15 mouse cellular contexts compared by ENCODE assay signal in genomic region chr9:41981306-41981705, GRCm38 (mm10).
"Had no signal": no experiment of that assay in that cellular context is flagged by ENCODE, and none has a peak within 500 bp of the region (broad histone marks: within the 10 kb centered on the region; RNA-seq: fewer than 3 reads in every experiment).

No protein-coding gene starts in this region.

- H3K27me3 ChIP-seq: limb, embryonic 12.5 days; liver, embryonic 13.5 days; lung, embryonic 15.5 days; megakaryocyte, embryonic 14.5 days; midbrain, embryonic 12.5 days; neural tube, embryonic 15.5 days had no signal

- H3K4me2 ChIP-seq: limb, embryonic 12.5 days; liver, embryonic 13.5 days; lung, embryonic 15.5 days; midbrain, embryonic 12.5 days; neural tube, embryonic 15.5 days had no signal

- ATAC-seq: liver, postnatal 0 days; midbrain, embryonic 16.5 days had no signal

- H3K36me3 ChIP-seq: liver, embryonic 13.5 days had no signal

- H3K4me1 ChIP-seq: liver, embryonic 13.5 days; lung, embryonic 15.5 days; megakaryocyte, embryonic 14.5 days; midbrain, embryonic 12.5 days had no signal

- H3K4me3 ChIP-seq: layer of hippocampus, adult 2 months; limb, embryonic 12.5 days; liver, embryonic 13.5 days; lung, embryonic 15.5 days; megakaryocyte, embryonic 14.5 days; midbrain, embryonic 12.5 days; neural tube, embryonic 15.5 days had no signal

- H3K9ac ChIP-seq: limb, embryonic 12.5 days; liver, embryonic 13.5 days; liver, postnatal 0 days; lung, embryonic 15.5 days; midbrain, embryonic 12.5 days; neural tube, embryonic 15.5 days had no signal

- DNase-seq: kidney, postnatal 4 days; liver; liver, embryonic 13.5 days; liver, postnatal 0 days; lung, postnatal 14 days; thymus, postnatal 36 days had no signal

- H3K9me3 ChIP-seq: lung, embryonic 15.5 days; midbrain, embryonic 12.5 days; neural tube, embryonic 15.5 days had no signal

- H3K27ac ChIP-seq: kidney, postnatal 0 days; liver, embryonic 13.5 days; lung, embryonic 15.5 days; macrophage; midbrain, embryonic 12.5 days; neural tube, embryonic 15.5 days had no signal
